In genomic region chr8:79639586-79640451, GRCm38 (mm10) we compare ENCODE assay signal across 8 mouse cellular contexts. TPM values are rescaled to one million over a fixed set of nuclear protein-coding genes. Genes with fewer than 3 reads are reported as not detected.
DNase-seq lines count a peak whose midpoint lies in the region; ATAC-seq and TF ChIP-seq lines count a peak whose summit lies in the region.

TSS of gene Otud4 (plus strand) at chr8:79639618.

- no peaks in the 10 kb centered on the region for H3K9me3 ChIP-seq in embryonic facial prominence, embryonic 14.5 days (ENCODE audit: control insufficient read depth, low read length)
- no peaks in the 10 kb centered on the region for H3K9me3 ChIP-seq in limb, embryonic 12.5 days
- H3K9me3 ChIP-seq in midbrain, embryonic 13.5 days: no peaks in the 10 kb centered on the region

- peak within 1 kb of the TSS; percentile 88 for H3K9ac ChIP-seq in embryonic facial prominence, embryonic 14.5 days (ENCODE audit: low read depth, low read length)
- peak within 1 kb of the TSS; percentile 83 for H3K9ac ChIP-seq in heart, adult 2 months (ENCODE audit: low read depth, low read length)
- peak within 1 kb of the TSS; percentile 79 for H3K9ac ChIP-seq in limb, embryonic 12.5 days (replicated peaks)
- H3K9ac ChIP-seq in midbrain, embryonic 13.5 days (replicated peaks): peak within 1 kb of the TSS; percentile 91

- H3K36me3 ChIP-seq in embryonic facial prominence, embryonic 14.5 days (ENCODE audit: control insufficient read depth, insufficient read depth, low read length): peaks cover 8% of the 10 kb centered on the region
- peaks cover 23% of the 10 kb centered on the region for H3K36me3 ChIP-seq in heart, adult 2 months (ENCODE audit: control insufficient read depth, insufficient read depth, low read length)
- peaks cover 3% of the 10 kb centered on the region for H3K36me3 ChIP-seq in kidney, adult 2 months (ENCODE audit: control insufficient read depth, insufficient read depth, low read length)
- peaks cover 8% of the 10 kb centered on the region; the same call in 1 of the 2 replicates for H3K36me3 ChIP-seq in limb, embryonic 12.5 days
- 0 out of 2 replicates have a peak, but pooled peaks cover 3% of the 10 kb centered on the region for H3K36me3 ChIP-seq in midbrain, embryonic 13.5 days
- H3K36me3 ChIP-seq in spleen, adult 2 months (ENCODE audit: control insufficient read depth, insufficient read depth, low read length): peaks cover 7% of the 10 kb centered on the region

- peak; percentile 36 for ATAC-seq in embryonic facial prominence, embryonic 14.5 days (ENCODE audit: low read depth)
- ATAC-seq in limb, embryonic 12.5 days (ENCODE audit: insufficient number of reproducible peaks, insufficient read depth, low FRiP score, low TSS enrichment, low read depth): peak; percentile 66
- ATAC-seq in midbrain, embryonic 13.5 days: peak; percentile 75

- no peak for TF ChIP-seq POLR2A in heart, adult 2 months (IDR thresholded peaks at IDR 0.05; ENCODE audit: insufficient read depth, low read depth, low read length)
- TF ChIP-seq POLR2A in kidney, adult 2 months (IDR thresholded peaks at IDR 0.05; ENCODE audit: low read depth, low read length): no peak
- no peak for TF ChIP-seq POLR2A in spleen, adult 2 months (IDR thresholded peaks at IDR 0.05; ENCODE audit: low read depth, low read length)

- peak; percentile 73 for DNase-seq in 3134 (ENCODE audit: extremely low read depth, insufficient read length, low spot score)
- peak; percentile 71 for DNase-seq in adrenal gland, postnatal 10 days
- DNase-seq in embryonic facial prominence, embryonic 14.5 days (ENCODE audit: low spot score): peak; percentile 50
- DNase-seq in heart, adult 2 months: peak in 1 of 2 experiments; percentile 68
- peak; percentile 75 for DNase-seq in kidney, adult 2 months
- peak; percentile 26 to 39 for DNase-seq in spleen, adult 2 months (ENCODE audit: low read depth in 1 of 2, low spot score in 2 of 2)

- peak within 1 kb of the TSS; percentile 94 for H3K4me3 ChIP-seq in embryonic facial prominence, embryonic 14.5 days (ENCODE audit: low read depth, low read length)
- peak within 1 kb of the TSS; percentile 95 for H3K4me3 ChIP-seq in heart, adult 2 months
- peak within 1 kb of the TSS; percentile 84 for H3K4me3 ChIP-seq in kidney, adult 2 months (ENCODE audit: insufficient read depth, low read depth, low read length)
- peak within 1 kb of the TSS; percentile 93 for H3K4me3 ChIP-seq in limb, embryonic 12.5 days (replicated peaks)
- H3K4me3 ChIP-seq in midbrain, embryonic 13.5 days (replicated peaks): peak within 1 kb of the TSS; percentile 93
- peak within 1 kb of the TSS; percentile 80 for H3K4me3 ChIP-seq in spleen, adult 2 months (ENCODE audit: extremely low read depth, insufficient read depth, insufficient read length)

- peaks cover 3% of the 10 kb centered on the region for H3K79me2 ChIP-seq in heart, adult 2 months (replicated peaks; ENCODE audit: control insufficient read depth, insufficient read depth, low read length)

- peak within 1 kb of the TSS; percentile 93 for H3K27ac ChIP-seq in embryonic facial prominence, embryonic 14.5 days (replicated peaks; ENCODE audit: low read depth, low read length)
- H3K27ac ChIP-seq in heart, adult 2 months: peak within 1 kb of the TSS; percentile 95
- peak within 1 kb of the TSS; percentile 88 for H3K27ac ChIP-seq in kidney, adult 2 months (ENCODE audit: insufficient read depth, low read depth, low read length)
- peak within 1 kb of the TSS; percentile 95 for H3K27ac ChIP-seq in limb, embryonic 12.5 days
- H3K27ac ChIP-seq in midbrain, embryonic 13.5 days: peak within 1 kb of the TSS; percentile 97
- peak within 1 kb of the TSS; percentile 90 for H3K27ac ChIP-seq in spleen, adult 2 months (ENCODE audit: insufficient read depth, low read length)

- H3K4me2 ChIP-seq in embryonic facial prominence, embryonic 14.5 days (ENCODE audit: low read depth, low read length): peak within 1 kb of the TSS; percentile 90
- H3K4me2 ChIP-seq in limb, embryonic 12.5 days: peak within 1 kb of the TSS; percentile 69
- H3K4me2 ChIP-seq in midbrain, embryonic 13.5 days (replicated peaks): peak within 1 kb of the TSS; percentile 74

- intact Hi-C loops in heart, adult 2 months (cut with DNase I): loop anchor here (1.0 to 5.0 kb wide), 3 partner anchors 53 to 345 kb away; partner anchors contain the start of genes Abce1 and Anapc10

- no peaks in the 10 kb centered on the region for H3K27me3 ChIP-seq in embryonic facial prominence, embryonic 14.5 days (replicated peaks; ENCODE audit: control insufficient read depth, insufficient read depth, low read length)
- H3K27me3 ChIP-seq in heart, adult 2 months (ENCODE audit: control insufficient read depth, insufficient read depth, low read length): no peaks in the 10 kb centered on the region
- no peaks in the 10 kb centered on the region for H3K27me3 ChIP-seq in kidney, adult 2 months (replicated peaks; ENCODE audit: control insufficient read depth, insufficient read depth, low read length)
- H3K27me3 ChIP-seq in limb, embryonic 12.5 days: no peaks in the 10 kb centered on the region
- no peaks in the 10 kb centered on the region for H3K27me3 ChIP-seq in midbrain, embryonic 13.5 days
- no peaks in the 10 kb centered on the region for H3K27me3 ChIP-seq in spleen, adult 2 months (ENCODE audit: control insufficient read depth, insufficient read depth, low read length)

- H3K4me1 ChIP-seq in embryonic facial prominence, embryonic 14.5 days (ENCODE audit: control insufficient read depth, insufficient read depth, low read length): peaks cover 17% of the 10 kb centered on the region
- H3K4me1 ChIP-seq in heart, adult 2 months (ENCODE audit: control insufficient read depth, insufficient read depth, low read length): peaks cover 3% of the 10 kb centered on the region; the same call in 1 of the 2 replicates
- H3K4me1 ChIP-seq in kidney, adult 2 months (ENCODE audit: control insufficient read depth, insufficient read depth, low read length): peaks cover 13% of the 10 kb centered on the region
- H3K4me1 ChIP-seq in limb, embryonic 12.5 days (replicated peaks): peaks cover 25% of the 10 kb centered on the region
- H3K4me1 ChIP-seq in midbrain, embryonic 13.5 days (replicated peaks): peaks cover 33% of the 10 kb centered on the region
- H3K4me1 ChIP-seq in spleen, adult 2 months (ENCODE audit: control insufficient read depth, insufficient read depth, insufficient read length): peaks cover 10% of the 10 kb centered on the region

- TF ChIP-seq CTCF in heart, adult 2 months (IDR thresholded peaks at IDR 0.05): peak; percentile 48
- TF ChIP-seq CTCF in kidney, adult 2 months (conservative IDR thresholded peaks at IDR 0.05; ENCODE audit: insufficient read depth, insufficient read length, low read depth, low read length): 0 out of 2 replicates have a peak, but pooled peaks have one; percentile 2
- no peak for TF ChIP-seq CTCF in spleen, adult 2 months (IDR thresholded peaks at IDR 0.05; ENCODE audit: extremely low read depth, insufficient read depth, insufficient read length, insufficient replicate concordance)

- 1% methylated on average over 68 of the region's 103 CpGs for WGBS in embryonic facial prominence, embryonic 14.5 days
- WGBS in heart, adult 2 months: under 1% methylated on average over 103 of the region's 103 CpGs
- WGBS in kidney, adult 2 months: under 1% methylated on average over 103 of the region's 103 CpGs
- WGBS in limb, embryonic 12.5 days: under 1% methylated on average over 103 of the region's 103 CpGs
- under 1% methylated on average over 90 of the region's 103 CpGs for WGBS in midbrain, embryonic 13.5 days
- WGBS in spleen, adult 2 months: under 1% methylated on average over 100 of the region's 103 CpGs

- TF ChIP-seq EP300 in heart, adult 2 months (IDR thresholded peaks at IDR 0.05; ENCODE audit: insufficient read depth, low read depth, low read length): no peak

RNA-seq across cellular contexts. Expression of gene Otud4, which starts in this region (rescaled TPM):
- 10 to 100 TPM; 40.1 to 44.6 TPM for total RNA-seq in adrenal gland, postnatal 10 days (2021)
- polyA plus RNA-seq in embryonic facial prominence, embryonic 14.5 days (2014; fragmentation: Nextera tagmentation; extraction: Ambion mirVana): 22.2 and 24.0 TPM in 2 replicates
- total RNA-seq in heart, adult 2 months (2021): 10 to 100 TPM; 43.9 to 49.0 TPM
- polyA plus RNA-seq in heart, adult 2 months (2012; rRNA removed): 19.1 and 27.5 TPM in 2 replicates
- polyA plus RNA-seq in kidney, adult 2 months (2012; rRNA removed): 14.0 and 19.1 TPM in 2 replicates
- polyA plus RNA-seq in limb, embryonic 12.5 days (2016; fragmentation: Nextera tagmentation; extraction: Ambion mirVana): 15.8 and 19.8 TPM in 2 replicates
- polyA plus RNA-seq in midbrain, embryonic 13.5 days (2015; fragmentation: Nextera tagmentation; extraction: Ambion mirVana): 10.5 and 11.0 TPM in 2 replicates
- 20.9 and 27.0 TPM in 2 replicates for polyA plus RNA-seq in spleen, adult 2 months (2012; rRNA removed)
